Mouse (Mus musculus) lung, embryonic 15.5 days (tissue): ENCODE data around the gene Ankle1. TPM values are rescaled to one million over a fixed set of nuclear protein-coding genes. Genes with fewer than 3 reads are reported as not detected.
A peak's percentile ranks its signal among the peaks of the same experiment; 100 is the strongest.
"Not testable (repeated sequence)": the region's sequence is repeated elsewhere in the genome, so short reads cannot be mapped to it uniquely, and the experiment has no call there.

Source experiments
- ATAC-seq: fragments of 200-750 bp; cut with Nextera tagmentation; 2 replicates; pipeline ENCODE4 v1.8.0; 2017; ENCODE audit warnings: moderate number of reproducible peaks, borderline replicate concordance; ENCODE audit not compliant: low FRiP score, low TSS enrichment; ENCODE audit errors: extremely low read depth
- H3K27ac ChIP-seq: fragments of 300-500 bp; sonication (generic); 2 replicates; pipeline ENCODE4 v1.5.1; 2015; ENCODE audit warnings: moderate library complexity, mild to moderate bottlenecking, inconsistent platforms
- H3K27me3 ChIP-seq: fragments of 300-500 bp; sonication (generic); 2 replicates; pipeline ENCODE4 v1.6.1; 2015; ENCODE audit warnings: inconsistent platforms
- H3K36me3 ChIP-seq: fragments of 300-500 bp; sonication (generic); 2 replicates; pipeline ENCODE4 v1.6.1; 2015; ENCODE audit warnings: inconsistent platforms
- H3K4me1 ChIP-seq: fragments of 300-500 bp; sonication (generic); 2 replicates; pipeline ENCODE4 v1.6.1; 2015; ENCODE audit warnings: inconsistent platforms
- H3K4me2 ChIP-seq: fragments of 300-500 bp; sonication (generic); 2 replicates; pipeline ENCODE4 v1.6.1; 2015; ENCODE audit warnings: inconsistent platforms, mild to moderate bottlenecking, moderate library complexity
- H3K4me3 ChIP-seq: fragments of 300-500 bp; sonication (generic); 2 replicates; pipeline ENCODE4 v1.5.1; 2015; ENCODE audit warnings: mild to moderate bottlenecking, inconsistent platforms
- H3K9ac ChIP-seq: fragments of 300-500 bp; sonication (generic); 2 replicates; pipeline ENCODE4 v1.6.1; 2015; ENCODE audit warnings: inconsistent platforms
- H3K9me3 ChIP-seq: fragments of 300-500 bp; sonication (generic); 2 replicates; pipeline ENCODE4 v1.6.1; 2016; ENCODE audit warnings: inconsistent platforms
- WGBS: fragments of 180-500 bp; shearing (Covaris S2); methylation state at CpG from one replicate; pipeline ENCODE4 v1.1.7; 2015; 5-methylcytosine and 5-hydroxymethylcytosine counted together
- polyA plus RNA-seq: library from polyadenylated mRNA; unstranded; fragments of >200 nt; fragmentation: Nextera tagmentation; extraction: Ambion mirVana; gene quantifications from 2 replicates; pipeline ENCODE4 v1.2.1, GENCODE M21; 2015

Ankle1 gene
- polyA plus RNA-seq, 1 experiment from 2014 or later, result 46.7 TPM

- no peak overlapping the region for H3K27ac ChIP-seq
- H3K4me2 ChIP-seq, result no peak overlapping the region
- no peak for ATAC-seq
Observed at GRCm38 (mm10) chr8:71401454-71401853, 4.4 kb upstream of the Ankle1 start.

GRCm38 (mm10) chr8:71402446-71402964 is 3.3 kb upstream of the Ankle1 start:
- Histone ChIP-seq H3K27me3 (no peaks in the 10 kb centered on the region), H3K9ac (no peak overlapping the region), H3K4me1 (peaks cover 28% of the 10 kb centered on the region), H3K9me3 (no peaks in the 10 kb centered on the region), H3K36me3 (peaks cover 18% of the 10 kb centered on the region), H3K27ac (no peak overlapping the region), H3K4me2 (no peak overlapping the region), H3K4me3 (no peak overlapping the region)
- no peak for ATAC-seq
- WGBS, result 75% methylated on average over 9 of the region's 9 CpGs

More at GRCm38 (mm10) chr8:71401454-71401853, 4.4 kb upstream of the Ankle1 start:
- Histone ChIP-seq H3K27me3 (no peaks in the 10 kb centered on the region), H3K4me3 (no peak overlapping the region), H3K4me1 (peaks cover 23% of the 10 kb centered on the region), H3K36me3 (peaks cover 16% of the 10 kb centered on the region), H3K9ac (no peak overlapping the region), H3K9me3 (no peaks in the 10 kb centered on the region)

DNA sequence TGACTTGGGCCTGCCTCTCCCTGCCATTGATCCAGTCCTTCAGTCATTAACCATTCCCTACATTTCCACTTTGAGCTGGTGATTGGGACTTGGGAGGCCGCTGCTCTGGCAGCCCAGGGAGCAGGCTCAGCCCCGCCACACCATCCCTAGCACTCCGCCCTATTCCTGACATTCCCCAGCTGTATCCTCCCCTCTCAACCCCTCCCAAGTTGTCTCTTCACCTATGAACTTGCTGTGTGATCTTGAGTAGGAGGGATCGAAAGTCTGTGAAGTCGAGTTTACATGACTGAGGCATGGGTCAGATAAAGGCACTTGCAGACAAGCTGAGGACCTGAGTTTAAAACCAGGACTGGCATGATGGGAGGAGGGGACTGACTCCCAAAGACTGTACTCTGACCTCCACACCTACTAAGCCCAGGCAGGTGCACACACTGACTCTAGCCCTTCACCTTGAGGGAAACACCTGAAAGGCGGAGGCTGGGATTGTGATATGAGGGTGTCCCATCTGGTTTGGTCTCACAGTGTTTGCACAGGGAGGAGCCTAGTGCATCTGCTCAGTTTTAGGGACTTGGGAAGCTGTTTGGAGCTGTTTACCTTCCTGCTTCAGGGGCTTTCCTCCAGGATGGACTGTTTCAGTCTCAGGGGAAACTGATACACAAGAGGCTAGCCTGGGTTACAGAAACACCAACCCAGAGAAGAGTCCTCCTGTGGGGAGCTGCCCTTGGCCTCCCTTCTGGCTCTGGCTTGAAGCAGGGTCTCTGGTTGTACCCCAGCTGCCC is 2.5 kb upstream of the Ankle1 start:
- Histone ChIP-seq H3K4me2 (no peak overlapping the region), H3K9me3 (no peaks in the 10 kb centered on the region), H3K4me3 (no peak overlapping the region), H3K4me1 (peaks cover 28% of the 10 kb centered on the region), H3K27ac (no peak overlapping the region), H3K9ac (no peak overlapping the region), H3K36me3 (peaks cover 23% of the 10 kb centered on the region), H3K27me3 (no peaks in the 10 kb centered on the region)
- no peak for ATAC-seq
- WGBS, result 48% methylated on average over 6 of the region's 6 CpGs

DNA sequence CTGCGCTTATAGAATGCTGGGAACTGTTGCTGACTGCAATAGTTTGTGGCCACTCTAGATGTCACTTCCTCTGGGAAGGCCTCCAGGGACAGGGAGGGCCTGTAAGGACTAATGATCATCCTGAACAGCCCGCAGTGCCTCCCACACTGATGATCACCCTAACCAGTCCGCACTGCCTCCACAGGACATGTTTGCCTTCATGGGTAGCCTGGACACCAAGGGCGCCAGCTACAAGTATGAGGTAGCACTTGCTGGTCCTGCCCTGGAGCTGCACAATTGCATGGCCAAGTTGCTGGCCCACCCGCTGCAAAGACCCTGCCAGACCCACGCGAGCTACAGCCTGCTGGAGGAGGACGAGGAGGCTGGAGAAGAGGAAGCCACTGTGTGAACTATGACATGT is 1.8 kb upstream of the Ankle1 start:
- peaks cover 28% of the 10 kb centered on the region for H3K4me1 ChIP-seq
- H3K9ac ChIP-seq, result no peak overlapping the region
- H3K36me3 ChIP-seq, result peaks cover 24% of the 10 kb centered on the region
- no peaks in the 10 kb centered on the region for H3K9me3 ChIP-seq
- H3K27me3 ChIP-seq, result no peaks in the 10 kb centered on the region
- no peak overlapping the region for H3K4me2 ChIP-seq
- 84% methylated on average over 8 of the region's 8 CpGs for WGBS
- H3K27ac ChIP-seq, result no peak overlapping the region
- no peak for ATAC-seq
- no peak overlapping the region for H3K4me3 ChIP-seq

GRCm38 (mm10) chr8:71404951-71405351 is 859 bp upstream of the Ankle1 start:
- H3K27ac ChIP-seq, result no peak overlapping the region
- H3K27me3 ChIP-seq, result no peaks in the 10 kb centered on the region
- peak overlapping the region; percentile 97 for H3K4me2 ChIP-seq
- H3K9ac ChIP-seq, result no peak overlapping the region
- H3K9me3 ChIP-seq, result no peaks in the 10 kb centered on the region
- WGBS, result 85% methylated on average over 9 of the region's 9 CpGs
- peaks cover 30% of the 10 kb centered on the region for H3K36me3 ChIP-seq
- peak overlapping the region; percentile 88; the same call in 1 of the 2 replicates for H3K4me3 ChIP-seq
- peaks cover 28% of the 10 kb centered on the region for H3K4me1 ChIP-seq
- no peak for ATAC-seq

DNA sequence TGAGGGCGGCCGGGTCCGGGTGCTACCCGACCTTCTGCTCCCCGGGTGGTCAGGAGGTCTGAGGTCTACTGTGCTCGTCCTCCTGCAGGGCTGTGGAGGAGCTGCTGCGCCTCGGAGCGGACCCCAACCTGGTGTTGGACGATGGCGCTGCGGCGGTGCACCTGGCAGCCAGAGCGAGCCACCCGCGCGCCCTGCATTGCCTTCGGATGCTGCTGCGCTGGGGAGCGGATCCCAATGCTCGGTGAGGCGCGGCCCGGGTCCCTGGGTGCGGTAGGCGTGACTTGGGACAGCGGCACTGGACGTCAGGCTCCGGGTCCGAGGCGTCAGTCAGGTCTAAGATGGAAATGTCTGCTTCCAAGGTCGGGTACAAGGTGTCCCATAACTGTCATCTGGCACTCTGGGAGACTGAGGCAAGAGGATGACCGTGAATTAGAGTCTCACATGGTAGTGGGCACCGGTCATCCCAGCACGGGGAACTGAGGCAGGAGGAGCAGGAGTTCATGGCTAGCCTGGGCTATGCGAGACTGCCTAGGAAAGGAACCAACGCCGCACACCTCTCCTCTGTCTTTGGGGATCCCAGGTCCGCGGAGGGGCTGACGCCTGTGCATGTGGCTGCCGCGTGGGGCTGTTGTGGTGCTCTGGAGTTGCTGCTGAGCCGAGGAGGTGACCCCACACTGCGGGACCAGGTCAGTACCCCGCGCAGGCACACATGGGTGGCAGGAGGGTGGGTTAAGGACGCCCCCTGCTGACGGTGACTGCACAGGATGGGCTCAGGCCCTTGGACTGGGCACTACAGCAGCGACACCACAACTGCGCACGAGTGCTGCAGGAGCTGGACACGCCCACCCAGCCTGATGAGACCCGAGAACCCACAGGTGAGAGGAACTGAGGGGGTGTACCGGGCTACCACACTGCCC is 547 bp downstream of the Ankle1 start:
- under 1% methylated on average over 55 of the region's 55 CpGs for WGBS
- peak; percentile 87 for ATAC-seq
- peak overlapping the region; percentile 76 for H3K27ac ChIP-seq
- no peaks in the 10 kb centered on the region for H3K27me3 ChIP-seq
- peaks cover 26% of the 10 kb centered on the region for H3K36me3 ChIP-seq
- H3K4me3 ChIP-seq, result peak overlapping the region; percentile 88
- no peaks in the 10 kb centered on the region for H3K9me3 ChIP-seq
- H3K4me1 ChIP-seq, result peaks cover 28% of the 10 kb centered on the region
- H3K9ac ChIP-seq, result peak overlapping the region; percentile 80
- peak overlapping the region; percentile 97 for H3K4me2 ChIP-seq

DNA sequence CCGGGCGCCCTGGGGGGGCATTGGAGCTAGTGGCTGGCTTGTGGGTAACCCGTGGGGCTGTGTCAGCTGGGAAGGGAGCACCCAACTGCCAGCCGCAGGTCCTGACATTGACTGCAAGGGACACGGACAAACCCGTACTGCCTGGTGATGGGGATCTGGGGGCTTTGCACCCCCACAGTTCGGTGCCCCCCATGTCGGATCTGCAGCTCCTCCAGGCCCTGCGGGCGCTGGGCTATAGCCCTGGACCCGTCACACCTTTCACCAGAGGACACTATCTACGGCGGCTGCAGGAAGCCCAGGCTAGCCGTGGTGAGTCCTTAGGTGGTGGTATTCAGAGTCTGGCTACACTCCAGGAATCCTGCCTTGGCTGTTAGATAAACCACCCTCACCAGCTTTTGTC is 1.6 kb downstream of the Ankle1 start:
- Histone ChIP-seq H3K4me2 (peak overlapping the region; percentile 97), H3K9me3 (no peaks in the 10 kb centered on the region), H3K36me3 (peaks cover 26% of the 10 kb centered on the region), H3K4me3 (no peak overlapping the region), H3K4me1 (peaks cover 28% of the 10 kb centered on the region), H3K9ac (no peak overlapping the region), H3K27ac (no peak overlapping the region), H3K27me3 (no peaks in the 10 kb centered on the region)
- WGBS, result 92% methylated on average over 14 of the region's 14 CpGs
- no peak for ATAC-seq

GRCm38 (mm10) chr8:71408231-71408630 is 2.4 kb downstream of the Ankle1 start:
- H3K36me3 ChIP-seq, result peaks cover 26% of the 10 kb centered on the region
- no peak overlapping the region for H3K27ac ChIP-seq
- H3K4me2 ChIP-seq, result no peak overlapping the region
- no peak overlapping the region for H3K4me3 ChIP-seq
- no peak for ATAC-seq
- peaks cover 28% of the 10 kb centered on the region for H3K4me1 ChIP-seq
- no peak overlapping the region for H3K9ac ChIP-seq
- no peaks in the 10 kb centered on the region for H3K27me3 ChIP-seq
- no peaks in the 10 kb centered on the region for H3K9me3 ChIP-seq
- 94% methylated on average over 4 of the region's 4 CpGs for WGBS

DNA sequence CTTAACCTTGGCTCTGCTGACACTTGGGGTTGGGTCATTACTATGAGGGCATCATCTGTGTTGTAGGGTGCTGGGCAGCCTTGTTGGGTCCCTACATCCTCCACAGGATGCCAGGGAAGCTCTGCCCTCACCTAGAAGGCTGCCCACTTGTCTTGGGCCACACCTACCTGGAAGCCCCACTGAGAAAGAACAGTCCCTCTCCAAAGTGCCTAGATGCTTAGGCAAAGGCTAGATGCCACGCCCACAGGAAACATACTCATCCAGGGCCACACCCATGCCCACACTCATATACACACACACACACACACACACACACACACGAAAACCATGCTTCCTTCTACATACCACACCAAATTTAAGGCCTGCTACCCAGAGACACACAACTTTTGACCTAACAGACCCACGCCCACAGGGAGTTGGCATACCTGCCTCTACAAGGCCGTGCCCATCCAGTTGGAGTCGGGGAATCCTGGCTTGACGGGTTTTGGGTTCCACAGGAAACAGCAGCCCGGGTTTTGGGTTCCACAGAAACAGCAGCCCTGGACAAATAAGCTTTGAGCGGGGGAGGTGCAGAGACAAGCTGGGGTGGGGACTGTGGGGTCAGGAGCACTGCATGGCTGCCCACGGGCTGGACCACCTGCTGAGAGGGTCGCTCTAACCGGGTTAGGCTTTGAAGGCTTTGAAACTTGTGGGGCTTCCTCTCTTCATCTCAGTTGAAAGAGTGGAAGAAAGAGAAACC is 5.9 kb downstream of the Ankle1 start:
- Histone ChIP-seq H3K4me1 (peaks cover 12% of the 10 kb centered on the region), H3K27ac (no peak overlapping the region), H3K9ac (no peak overlapping the region), H3K4me2 (no peak overlapping the region), H3K36me3 (peaks cover 26% of the 10 kb centered on the region), H3K4me3 (no peak overlapping the region), H3K9me3 (no peaks in the 10 kb centered on the region), H3K27me3 (no peaks in the 10 kb centered on the region)
- 43% methylated on average over 11 of the region's 11 CpGs for WGBS
- ATAC-seq, result no peak

DNA sequence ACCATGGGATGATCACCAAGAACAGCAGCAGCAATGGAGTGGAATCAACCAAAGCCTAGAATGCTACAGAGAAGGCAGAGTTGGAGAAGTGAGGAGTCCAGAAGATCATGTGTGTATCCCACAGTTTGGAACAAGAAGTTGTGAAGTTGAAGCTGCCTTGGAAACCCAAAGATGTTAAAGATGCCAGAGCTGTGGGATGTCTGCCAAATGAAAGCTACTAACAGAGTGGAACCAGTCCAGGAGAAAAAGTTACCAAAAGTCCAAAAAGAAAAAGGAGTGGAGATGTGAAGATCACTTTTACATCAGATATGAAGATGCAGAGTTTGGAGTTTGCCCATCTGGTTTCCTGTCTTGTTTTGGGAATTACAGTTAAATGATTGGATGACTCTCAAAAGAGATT is 16.3 kb downstream of the Ankle1 start:
- Histone ChIP-seq H3K27me3 (no peaks in the 10 kb centered on the region), H3K27ac (no peak overlapping the region), H3K9ac (no peak overlapping the region), H3K4me2 (no peak overlapping the region), H3K36me3 (no peaks in the 10 kb centered on the region), H3K9me3 (no peaks in the 10 kb centered on the region), H3K4me3 (no peak overlapping the region), H3K4me1 (no peaks in the 10 kb centered on the region)
- ATAC-seq, result no peak

- not testable (repeated sequence) for H3K36me3 ChIP-seq, H3K27ac ChIP-seq, H3K9ac ChIP-seq, H3K4me2 ChIP-seq, H3K4me1 ChIP-seq, H3K9me3 ChIP-seq, ATAC-seq, H3K4me3 ChIP-seq, H3K27me3 ChIP-seq
- 69% methylated on average over 1 of the region's 1 CpGs for WGBS
Observed at GRCm38 (mm10) chr8:71432935-71433334, 27.1 kb downstream of the Ankle1 start.
